Mouse (Mus musculus) limb, embryonic 11.5 days (tissue): Measurements from ENCODE around the gene Carns1. TPM values are rescaled to one million over a fixed set of nuclear protein-coding genes. Genes with fewer than 3 reads are reported as not detected.
A peak's percentile ranks its signal among the peaks of the same experiment; 100 is the strongest.

Source experiments
- ATAC-seq: fragments of 200-750 bp; cut with Nextera tagmentation; 2 replicates; pipeline ENCODE4 v1.8.0; 2017; ENCODE audit warnings: low read depth; ENCODE audit not compliant: insufficient number of reproducible peaks, low FRiP score, low TSS enrichment
- DNase-seq: peaks from one replicate; pipeline ENCODE4 v3.0.0-alpha.2; 2015; ENCODE audit warnings: low spot score
- H3K27ac ChIP-seq: fragments of 300-500 bp; sonication (generic); replicated peaks from 2 replicates; pipeline ENCODE4 v1.5.1; 2014; ENCODE audit warnings: low read depth, mild to moderate bottlenecking, low read length
- H3K27me3 ChIP-seq: fragments of 300-500 bp; sonication (generic); 2 replicates; pipeline ENCODE4 v1.6.1; 2014; ENCODE audit warnings: mild to moderate bottlenecking, low read length, mixed read lengths; ENCODE audit not compliant: control insufficient read depth, insufficient read depth
- H3K36me3 ChIP-seq: fragments of 300-500 bp; sonication (generic); 2 replicates; pipeline ENCODE4 v1.6.1; 2014; ENCODE audit warnings: mild to moderate bottlenecking, low read length, moderate library complexity, mixed read lengths; ENCODE audit not compliant: control insufficient read depth, insufficient read depth
- H3K4me1 ChIP-seq: fragments of 300-500 bp; sonication (generic); 2 replicates; pipeline ENCODE4 v1.6.1; 2014; ENCODE audit warnings: low read length, mixed read lengths; ENCODE audit not compliant: control insufficient read depth, insufficient read depth
- H3K4me2 ChIP-seq: fragments of 300-500 bp; sonication (generic); 2 replicates; pipeline ENCODE4 v1.6.1; 2014; ENCODE audit warnings: low read depth, mild to moderate bottlenecking, moderate library complexity; ENCODE audit not compliant: severe bottlenecking
- H3K4me3 ChIP-seq: fragments of 300-500 bp; sonication (generic); 2 replicates; pipeline ENCODE4 v1.5.1; 2014; ENCODE audit warnings: low read depth, low read length
- H3K9ac ChIP-seq: fragments of 300-500 bp; sonication (generic); 2 replicates; pipeline ENCODE4 v1.6.1; 2014; ENCODE audit warnings: mild to moderate bottlenecking, low read length
- H3K9me3 ChIP-seq: fragments of 300-500 bp; sonication (generic); 2 replicates; pipeline ENCODE4 v1.6.1; 2016; ENCODE audit warnings: low read length; ENCODE audit not compliant: control insufficient read depth
- whole genome bisulfite sequencing: fragments of 180-500 bp; shearing (Covaris S2); extraction: QIAGEN DNeasy Blood & Tissue Kit; methylation state at CpG from one replicate; pipeline ENCODE4 v1.1.7; 2014; 5-methylcytosine and 5-hydroxymethylcytosine counted together
- polyA plus RNA-seq: library from polyadenylated mRNA; unstranded; fragments of >200 nt; fragmentation: Nextera tagmentation; extraction: Ambion mirVana; gene quantifications from 2 replicates; pipeline ENCODE4 v1.2.1, GENCODE M21; 2014

Gene Carns1
- polyA plus RNA-seq, 1 experiment from 2014 or later = 2.1 TPM

GRCm38 (mm10) chr19:4208563-4208962, 33.3 kb upstream of the Carns1 start:
- 78% methylated on average over 5 of the region's 5 CpGs for WGBS
- peaks cover 22% of the 10 kb centered on the region for H3K4me1 ChIP-seq
- H3K4me2 ChIP-seq = no peak overlapping the region
- no peaks in the 10 kb centered on the region for H3K27me3 ChIP-seq
- no peak for DNase-seq
- no peak overlapping the region for H3K4me3 ChIP-seq
- ATAC-seq = no peak
- no peak overlapping the region for H3K9ac ChIP-seq
- H3K36me3 ChIP-seq = no peaks in the 10 kb centered on the region
- H3K9me3 ChIP-seq = no peaks in the 10 kb centered on the region
- H3K27ac ChIP-seq = no peak overlapping the region

DNA sequence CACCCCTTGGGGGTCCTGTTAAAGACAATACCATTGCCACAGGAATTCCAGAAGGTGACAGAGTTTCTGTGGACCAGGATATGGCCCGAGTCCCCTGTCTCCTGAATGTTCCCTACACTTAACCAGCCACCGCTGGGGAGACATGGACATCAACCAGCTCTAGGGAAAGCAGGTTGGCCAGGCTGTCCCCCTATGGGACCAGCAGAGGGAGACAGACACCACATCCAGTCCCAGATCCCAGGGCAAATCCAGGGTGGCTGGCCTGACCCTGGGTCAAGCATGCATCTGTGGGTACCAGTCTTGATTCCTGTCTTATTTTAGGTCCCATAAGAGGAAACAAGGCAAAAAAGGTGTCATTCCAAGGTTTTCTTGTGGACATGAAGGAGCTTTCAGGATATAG, 31.7 kb upstream of the Carns1 start:
- ATAC-seq (no peak), DNase-seq (peak; percentile 87)
- no peaks in the 10 kb centered on the region for H3K36me3 ChIP-seq
- no peak overlapping the region for H3K9ac ChIP-seq
- no peak overlapping the region for H3K4me2 ChIP-seq
- H3K27me3 ChIP-seq = 0 out of 2 replicates have a peak, but pooled peaks cover 2% of the 10 kb centered on the region
- WGBS = 3% methylated on average over 2 of the region's 2 CpGs
- no peak overlapping the region for H3K27ac ChIP-seq
- H3K4me1 ChIP-seq = peaks cover 11% of the 10 kb centered on the region
- H3K4me3 ChIP-seq = no peak overlapping the region
- H3K9me3 ChIP-seq = no peaks in the 10 kb centered on the region

DNA sequence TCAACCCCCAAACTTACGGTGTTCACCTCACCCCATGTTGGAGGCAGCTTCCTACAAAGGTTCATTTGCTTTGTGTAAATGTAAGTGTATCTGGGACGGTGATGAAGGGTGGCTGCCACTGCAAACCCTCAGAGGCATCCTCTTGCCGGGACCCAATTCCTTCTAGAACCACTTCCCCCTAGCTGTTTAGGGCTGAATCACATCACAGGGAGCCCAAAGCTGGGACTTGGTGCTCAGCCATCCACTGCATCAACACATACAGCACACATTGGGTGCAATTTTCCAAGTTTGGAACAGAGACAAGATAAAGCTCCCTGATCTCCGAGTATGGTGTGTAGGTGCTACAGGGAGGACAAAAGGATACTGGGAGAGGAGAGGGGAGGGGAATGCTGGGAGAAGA, 29.6 kb upstream of the Carns1 start:
- Histone ChIP-seq H3K9ac (no peak overlapping the region), H3K4me2 (no peak overlapping the region), H3K4me1 (peaks cover 14% of the 10 kb centered on the region), H3K9me3 (no peaks in the 10 kb centered on the region), H3K4me3 (no peak overlapping the region), H3K36me3 (no peaks in the 10 kb centered on the region), H3K27ac (no peak overlapping the region), H3K27me3 (0 out of 2 replicates have a peak, but pooled peaks cover 2% of the 10 kb centered on the region)
- 58% methylated on average over 4 of the region's 4 CpGs for whole genome bisulfite sequencing
- ATAC-seq (no peak), DNase-seq (no peak)

DNA sequence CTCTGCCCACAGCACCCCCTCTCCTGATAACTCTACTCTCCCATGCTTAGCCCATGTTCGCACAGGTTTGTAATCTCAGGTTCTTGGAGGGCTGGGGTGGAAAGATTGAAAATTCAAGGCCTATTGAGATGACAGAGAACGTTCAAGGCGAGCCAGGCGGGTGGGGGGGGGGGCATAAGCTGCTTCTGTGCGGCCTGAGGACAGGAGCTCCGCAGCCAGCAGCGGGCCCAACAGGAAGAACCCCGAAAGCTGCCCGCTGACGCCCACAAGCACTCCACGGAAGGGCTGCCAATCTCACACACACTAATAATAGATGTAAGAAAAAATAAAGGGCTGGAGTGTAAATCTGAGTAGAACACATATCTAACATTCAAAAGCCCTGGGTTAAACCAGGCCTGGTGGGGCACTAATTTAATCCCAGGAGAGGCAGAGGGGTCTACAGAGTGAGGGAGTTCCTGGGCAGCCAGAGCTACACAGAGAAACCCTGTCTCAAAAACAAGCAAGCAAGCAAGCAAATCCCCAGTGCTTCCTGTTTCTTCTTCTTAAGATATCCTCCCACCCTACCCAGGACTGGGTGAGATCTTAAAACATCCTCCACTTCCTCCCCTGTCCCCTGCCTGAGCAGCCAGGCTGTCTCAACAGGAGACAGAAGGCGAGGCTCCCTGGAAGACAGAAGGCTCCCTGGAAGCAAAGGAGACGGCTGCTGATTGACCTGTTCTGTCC, 28.5 kb upstream of the Carns1 start:
- Histone ChIP-seq H3K27ac (no peak overlapping the region), H3K9ac (no peak overlapping the region), H3K9me3 (no peaks in the 10 kb centered on the region), H3K4me2 (no peak overlapping the region), H3K27me3 (0 out of 2 replicates have a peak, but pooled peaks cover 2% of the 10 kb centered on the region), H3K4me3 (no peak overlapping the region), H3K36me3 (0 out of 2 replicates have a peak, but pooled peaks cover 3% of the 10 kb centered on the region), H3K4me1 (peaks cover 14% of the 10 kb centered on the region)
- ATAC-seq = no peak
- 70% methylated on average over 13 of the region's 13 CpGs for WGBS
- no peak for DNase-seq

DNA sequence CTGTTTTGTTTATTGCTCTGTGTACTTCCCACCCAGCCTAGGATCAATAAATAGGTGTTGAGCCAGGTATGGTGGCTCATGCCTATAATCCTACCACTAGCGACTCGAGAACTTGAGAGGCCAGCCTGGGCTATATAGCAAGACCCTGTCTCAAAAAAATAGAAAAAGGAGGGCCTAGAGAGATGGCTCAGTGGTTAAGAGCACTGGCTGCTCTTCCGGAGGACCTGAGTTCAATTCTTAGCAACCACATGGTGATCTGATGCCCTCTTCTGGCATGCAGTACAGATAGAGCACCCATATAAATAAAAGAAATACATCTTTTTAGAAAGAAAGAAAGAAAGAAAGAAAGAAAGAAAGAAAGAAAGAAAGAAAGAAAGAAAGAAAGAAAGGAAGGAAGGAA, 27.9 kb upstream of the Carns1 start:
- Histone ChIP-seq H3K36me3 (0 out of 2 replicates have a peak, but pooled peaks cover 3% of the 10 kb centered on the region), H3K4me2 (peak overlapping the region; percentile 97; the same call in 1 of the 2 replicates), H3K9me3 (no peaks in the 10 kb centered on the region), H3K27me3 (0 out of 2 replicates have a peak, but pooled peaks cover 2% of the 10 kb centered on the region), H3K27ac (no peak overlapping the region), H3K9ac (no peak overlapping the region), H3K4me3 (no peak overlapping the region), H3K4me1 (peaks cover 14% of the 10 kb centered on the region)
- 67% methylated on average over 3 of the region's 3 CpGs for WGBS
- DNase-seq = no peak
- no peak for ATAC-seq

DNA sequence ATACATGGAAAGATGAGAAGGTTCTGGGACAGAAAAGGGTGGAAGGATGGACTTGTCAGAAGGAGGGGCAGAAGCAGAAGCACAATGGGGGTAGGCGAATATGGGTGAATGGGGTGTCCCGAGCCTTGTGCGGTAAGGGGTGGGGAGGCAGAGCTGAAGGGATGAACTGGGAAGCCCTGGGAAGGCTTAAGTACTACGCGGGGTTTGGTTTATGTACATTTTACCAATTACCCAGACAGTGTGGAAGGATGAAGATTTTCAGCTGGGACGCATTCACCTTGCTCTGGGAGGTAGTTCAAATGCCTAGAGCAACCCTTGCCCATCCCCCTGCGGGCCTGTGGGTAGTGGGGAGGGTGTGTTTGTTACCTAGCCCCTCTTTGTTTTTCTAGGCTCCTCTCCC, 26.9 kb upstream of the Carns1 start:
- DNase-seq (no peak), ATAC-seq (no peak)
- WGBS = 31% methylated on average over 7 of the region's 7 CpGs
- H3K4me2 ChIP-seq = peak overlapping the region; percentile 97
- 0 out of 2 replicates have a peak, but pooled peaks cover 2% of the 10 kb centered on the region for H3K27me3 ChIP-seq
- peak overlapping the region; percentile 75; the same call in 1 of the 2 replicates for H3K9ac ChIP-seq
- peaks cover 4% of the 10 kb centered on the region; the same call in 1 of the 2 replicates for H3K36me3 ChIP-seq
- H3K27ac ChIP-seq = no peak overlapping the region
- H3K4me3 ChIP-seq = peak overlapping the region; percentile 80
- H3K4me1 ChIP-seq = peaks cover 14% of the 10 kb centered on the region
- no peaks in the 10 kb centered on the region for H3K9me3 ChIP-seq

DNA sequence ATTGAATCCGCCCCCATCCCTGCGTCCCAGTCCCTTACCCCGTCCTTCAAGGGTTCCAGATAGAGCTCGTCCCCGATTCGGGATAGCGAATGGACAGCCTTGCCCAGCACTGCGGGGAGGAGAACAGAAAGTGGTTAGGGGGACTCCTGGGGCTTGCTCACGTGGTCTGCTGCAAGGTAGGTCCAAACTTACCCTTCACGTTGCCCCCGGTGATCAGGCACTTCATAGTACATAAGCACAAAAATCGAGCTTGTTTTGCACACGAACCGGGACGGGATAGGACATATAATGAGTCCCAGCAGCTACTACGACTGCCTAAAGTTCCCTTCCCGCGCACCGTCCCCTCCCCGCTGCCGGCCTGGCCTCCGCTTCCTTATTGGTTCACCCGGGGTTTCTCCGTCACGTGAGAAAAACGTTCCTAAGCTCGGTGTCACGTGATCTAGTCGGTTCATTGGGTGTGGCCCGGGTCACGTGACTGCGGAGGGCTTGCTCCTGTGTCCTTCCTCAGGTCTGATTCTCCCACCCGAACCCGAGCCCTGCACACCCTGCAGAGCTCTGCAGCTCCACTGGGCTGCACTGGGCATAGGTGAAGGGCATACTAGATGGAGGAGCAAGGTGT, 26.1 kb upstream of the Carns1 start, which contains the start of gene Rad9a:
Rad9a (minus strand) TSS at position 372 of the 619 bp plus-strand sequence.
- Histone ChIP-seq H3K27me3 (0 out of 2 replicates have a peak, but pooled peaks cover 2% of the 10 kb centered on the region), H3K4me3 (peak within 1 kb of the TSS; percentile 80), H3K4me1 (peaks cover 14% of the 10 kb centered on the region), H3K9ac (peak within 1 kb of the TSS; percentile 82), H3K9me3 (no peaks in the 10 kb centered on the region), H3K27ac (peak within 1 kb of the TSS; percentile 33; the same call in 1 of the 2 replicates), H3K4me2 (peak within 1 kb of the TSS; percentile 97), H3K36me3 (peaks cover 12% of the 10 kb centered on the region; the same call in 1 of the 2 replicates)
- WGBS = under 1% methylated on average over 34 of the region's 34 CpGs
- DNase-seq (peak; percentile 97), ATAC-seq (peak; percentile 83)

DNA sequence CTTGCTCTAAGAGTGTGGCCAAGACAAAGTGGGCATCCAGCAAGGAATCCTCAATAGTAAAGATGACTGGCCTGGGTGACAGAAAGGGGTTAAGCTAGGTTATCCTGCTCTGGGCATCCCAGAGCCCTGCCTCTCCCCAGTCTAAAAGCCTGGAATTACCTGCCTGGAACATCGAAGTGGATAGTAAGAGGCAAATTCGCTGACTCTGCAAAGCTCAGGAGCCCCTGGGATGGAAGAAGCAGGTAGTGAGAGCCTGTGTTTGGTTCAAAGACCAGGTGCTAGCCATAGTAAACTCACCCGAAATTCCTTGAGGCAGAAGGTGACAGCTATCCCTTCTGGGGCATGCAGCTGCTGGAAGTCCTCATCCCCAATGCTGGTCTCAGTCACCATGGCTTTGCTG, 21.9 kb upstream of the Carns1 start:
- no peak overlapping the region for H3K4me3 ChIP-seq
- WGBS = 63% methylated on average over 3 of the region's 3 CpGs
- no peak overlapping the region for H3K4me2 ChIP-seq
- no peak overlapping the region; the same call in 1 of the 2 replicates for H3K27ac ChIP-seq
- H3K4me1 ChIP-seq = peaks cover 28% of the 10 kb centered on the region
- H3K27me3 ChIP-seq = no peaks in the 10 kb centered on the region
- H3K9me3 ChIP-seq = no peaks in the 10 kb centered on the region
- ATAC-seq = no peak
- H3K9ac ChIP-seq = no peak overlapping the region
- DNase-seq = no peak
- peaks cover 39% of the 10 kb centered on the region for H3K36me3 ChIP-seq
